Mouse (Mus musculus): ENCODE data around the gene Zfp334.

Zfp334 gene

DNA sequence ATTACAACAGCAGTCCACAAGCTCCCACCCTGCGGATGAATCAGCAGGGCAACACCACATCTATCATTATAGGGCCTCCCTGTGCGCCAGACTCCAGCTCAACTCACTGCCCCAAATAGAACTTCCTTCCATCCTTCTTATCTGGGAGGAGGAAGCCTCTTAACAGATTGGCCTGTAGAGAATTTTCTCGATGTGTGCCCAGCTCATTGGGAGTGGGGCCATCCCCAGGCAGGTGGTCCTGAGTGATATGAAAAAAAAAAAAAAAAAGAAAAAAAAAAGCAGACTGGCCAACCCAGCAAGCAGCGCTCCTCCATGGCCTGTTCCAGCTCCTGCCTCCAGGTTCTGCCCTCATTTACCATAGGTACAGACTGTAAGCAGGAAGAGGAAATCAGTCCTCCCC, 12.1 kb downstream of the Zfp334 start:
- no peak for DNase-seq (ENCODE audit: low spot score)

DNA sequence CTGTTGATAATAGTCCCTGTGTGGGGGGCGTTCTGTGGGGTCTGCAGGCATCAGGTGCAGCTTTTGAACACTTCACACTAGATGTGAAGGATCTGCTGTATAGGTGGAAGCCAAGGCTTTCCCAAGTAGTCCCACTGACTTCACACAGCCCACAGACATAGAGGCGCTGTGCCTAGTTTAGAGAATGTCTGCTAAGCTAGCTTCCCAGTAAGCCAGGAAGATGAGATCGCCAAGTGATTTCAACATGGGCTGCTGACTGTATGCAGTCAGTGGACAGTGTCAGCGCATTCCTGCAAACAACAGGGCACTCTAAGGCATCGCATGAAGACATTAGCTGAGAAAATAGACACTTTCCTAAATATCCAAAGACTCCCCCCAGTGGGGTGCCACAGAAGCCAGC, 12.6 kb downstream of the Zfp334 start:
- no peak for DNase-seq (ENCODE audit: low spot score)

DNA sequence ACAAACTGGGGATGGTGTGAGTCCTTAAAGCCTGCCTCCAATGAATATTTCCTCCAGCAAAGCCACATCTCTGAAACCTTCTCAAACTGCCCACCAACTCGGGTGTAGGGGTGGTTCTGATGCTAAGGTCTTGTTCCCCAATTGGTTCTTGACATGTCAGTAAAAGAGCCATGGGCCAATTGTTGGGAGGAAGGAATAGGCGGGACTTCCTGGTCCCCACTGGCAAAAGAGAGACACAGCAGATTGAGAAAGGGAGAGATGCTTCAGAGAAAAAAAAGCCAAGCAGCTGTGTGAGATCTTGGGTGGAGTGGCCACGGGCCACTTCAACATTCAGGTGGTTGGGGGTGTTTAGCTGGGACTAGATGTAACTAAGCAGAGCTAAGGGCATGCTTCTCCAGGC, 17.0 kb downstream of the Zfp334 start:
- peak; percentile 39 for DNase-seq (ENCODE audit: low spot score)

DNA sequence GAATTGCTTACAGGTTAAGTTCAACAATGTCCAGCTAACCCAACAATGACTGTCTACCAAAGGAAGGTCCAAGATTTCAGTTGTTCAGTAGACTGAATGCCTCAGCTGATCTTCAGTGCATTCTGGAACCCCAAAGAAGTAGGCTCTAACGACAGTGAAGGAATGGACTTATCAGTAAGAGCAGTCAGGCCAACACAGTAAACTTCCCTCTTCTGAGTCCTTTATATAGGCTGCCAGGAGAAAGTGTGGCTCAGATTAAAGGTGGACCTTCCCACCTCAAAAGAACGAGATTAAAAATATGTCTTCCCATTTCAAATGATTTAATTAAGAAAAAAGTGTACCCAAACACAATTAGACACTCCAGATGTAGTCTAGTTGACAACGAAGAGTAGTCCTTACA, 17.7 kb downstream of the Zfp334 start:
- no peak for DNase-seq (ENCODE audit: low spot score)

DNA sequence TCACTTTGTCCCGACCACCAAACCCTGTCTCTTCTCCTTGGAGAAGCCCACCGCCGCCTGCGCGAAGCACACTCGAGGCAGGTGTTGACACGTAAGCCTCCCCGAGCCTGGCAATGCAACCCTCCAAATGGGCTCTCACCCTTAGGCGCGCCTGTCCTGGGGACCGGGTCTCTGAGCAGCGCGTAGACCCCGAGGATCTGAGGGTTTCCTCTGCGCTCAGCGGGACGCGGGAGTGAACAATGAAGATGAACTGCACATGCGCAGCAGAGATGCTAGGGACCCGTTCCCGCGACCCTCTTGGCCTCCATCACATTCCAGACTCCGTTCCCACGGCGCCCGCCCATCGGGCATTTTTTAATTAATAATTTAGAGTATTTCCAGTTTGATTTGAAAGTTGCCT, 19.6 kb downstream of the Zfp334 start, which contains the start of gene Zfp663:
Gene Zfp663, minus strand, starts transcription at position 234 of the 400 bp plus-strand sequence.
- peak; percentile 88 for DNase-seq (ENCODE audit: low spot score)

DNA sequence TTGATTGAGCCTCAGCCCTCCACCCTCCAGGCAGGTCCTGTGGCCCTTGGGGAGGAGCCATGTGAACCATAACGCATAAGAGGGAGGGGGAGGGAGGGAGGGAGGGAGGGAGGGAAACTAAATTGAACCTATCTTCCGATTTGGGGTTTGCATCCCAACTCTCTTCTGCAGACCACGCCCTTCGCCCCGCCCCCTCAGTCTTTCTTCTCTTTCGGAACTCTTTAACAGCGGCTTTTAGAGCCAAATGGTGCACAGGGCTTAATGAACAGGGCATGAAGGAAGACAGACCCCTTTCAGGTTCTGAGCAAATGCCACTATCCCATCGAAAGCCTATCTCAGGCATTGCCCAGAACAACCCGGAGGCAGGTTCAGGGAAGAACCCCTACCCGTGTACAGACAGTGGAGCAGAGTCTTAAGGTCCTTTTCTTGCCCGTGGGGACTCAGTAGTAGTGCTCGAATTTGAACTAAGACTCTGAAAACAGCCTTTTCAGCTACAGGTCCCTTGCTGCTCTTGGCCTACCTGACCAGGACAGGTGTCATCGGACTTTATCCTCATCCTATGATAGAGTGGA, 20.1 kb downstream of the Zfp334 start:
- peak; percentile 74 for DNase-seq (ENCODE audit: low spot score)

DNA sequence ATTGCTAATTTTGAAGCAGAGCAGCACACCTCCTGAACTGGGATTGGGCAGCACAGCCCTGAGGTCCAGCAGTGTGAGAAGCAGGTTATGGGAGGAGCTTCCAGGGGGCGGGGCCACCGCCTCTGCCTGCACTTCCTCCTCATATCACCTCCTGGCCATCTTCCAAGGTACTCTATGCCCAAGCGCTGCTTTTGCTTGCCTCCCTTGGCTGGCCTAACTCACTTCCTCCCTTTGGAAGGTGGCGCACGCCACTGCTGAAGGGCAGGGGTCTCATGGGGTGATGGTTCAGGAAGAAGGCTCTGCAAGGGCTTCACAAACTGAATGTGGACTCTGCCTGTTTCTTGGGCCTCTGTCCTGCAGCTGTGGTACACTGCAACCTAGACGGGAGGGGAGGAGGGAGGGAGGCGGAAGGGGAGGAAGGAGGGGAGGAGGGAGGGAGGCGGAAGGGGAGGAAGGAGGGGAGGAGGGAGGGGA, 21.0 kb downstream of the Zfp334 start:
- peak; percentile 25 for DNase-seq (ENCODE audit: low spot score)

DNA sequence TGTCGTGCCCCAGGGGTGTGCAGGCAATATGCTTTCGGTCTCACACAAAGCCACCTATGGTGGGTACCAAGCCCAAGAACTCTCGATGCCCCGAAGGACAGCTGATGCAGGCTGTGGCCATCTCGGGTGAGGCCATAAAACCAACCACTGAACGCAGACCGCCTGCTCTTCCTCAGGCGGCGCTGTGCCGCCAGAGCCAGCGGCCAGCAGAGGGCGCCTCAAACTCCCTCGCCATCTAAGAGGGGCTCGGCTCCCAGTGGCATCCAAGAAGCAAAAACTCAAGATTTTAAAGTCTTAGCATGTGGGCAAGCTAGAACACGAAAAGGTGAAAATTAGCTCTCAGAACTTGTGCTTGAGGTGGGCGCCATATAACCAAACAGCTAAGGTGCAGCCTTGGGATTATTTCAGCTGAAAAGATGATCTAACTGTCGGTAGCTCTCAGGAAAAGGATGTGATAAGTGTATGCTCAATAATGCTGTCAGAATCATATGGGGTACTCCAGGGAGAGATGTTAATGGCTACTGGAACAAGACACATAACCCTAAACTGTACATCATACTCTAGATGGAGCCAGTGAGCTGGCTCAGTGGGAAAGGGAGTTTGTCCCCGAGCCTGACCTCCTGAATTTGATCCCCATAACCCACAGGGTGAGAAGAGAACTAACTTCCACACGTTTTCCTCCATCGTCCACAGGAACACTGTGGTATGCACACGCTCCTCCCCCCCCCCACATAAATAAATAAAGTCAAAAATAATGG, 23.5 kb downstream of the Zfp334 start:
- DNase-seq (ENCODE audit: low spot score): peak; percentile 82

DNA sequence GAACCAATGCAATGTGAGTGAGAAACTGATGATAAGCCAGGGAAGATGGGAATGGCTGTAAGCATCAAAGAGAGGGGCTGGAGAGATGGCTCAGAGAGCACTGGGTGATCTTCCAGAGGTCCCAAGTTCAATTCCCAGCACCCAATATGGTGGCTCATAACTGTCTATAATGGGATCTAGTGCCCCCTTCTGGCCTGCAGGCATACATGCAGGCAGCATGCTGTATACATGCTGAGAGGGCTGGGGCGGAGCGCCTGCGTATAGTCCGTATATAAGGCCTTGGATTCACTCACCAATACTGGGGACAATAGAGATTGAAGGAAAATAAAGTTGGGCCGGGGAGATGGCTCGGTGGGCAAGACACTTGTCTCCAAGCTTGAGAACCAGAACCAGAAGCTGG, 24.8 kb downstream of the Zfp334 start:
- DNase-seq (ENCODE audit: low spot score): no peak

DNA sequence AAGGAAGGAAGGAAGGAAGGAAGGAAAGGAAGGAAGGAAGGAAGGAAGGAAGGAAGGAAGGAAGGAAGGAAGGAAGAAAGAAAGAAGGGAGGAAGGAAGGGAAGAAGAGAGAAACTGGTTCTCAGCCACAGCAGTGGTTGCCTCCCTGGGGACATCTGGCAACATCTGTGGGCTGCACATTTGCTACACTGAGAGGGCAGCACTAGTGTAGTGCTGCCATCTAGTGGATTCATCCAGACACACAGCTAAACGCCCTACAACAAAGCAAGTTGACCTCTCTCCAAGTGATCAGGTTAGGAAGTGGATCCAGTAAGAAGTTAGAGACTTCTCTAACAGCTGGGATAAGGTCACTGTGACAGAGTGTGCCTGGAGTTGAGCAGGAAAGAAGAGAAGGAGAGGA, 27.2 kb downstream of the Zfp334 start:
- peak; percentile 90 for DNase-seq (ENCODE audit: low spot score)

DNA sequence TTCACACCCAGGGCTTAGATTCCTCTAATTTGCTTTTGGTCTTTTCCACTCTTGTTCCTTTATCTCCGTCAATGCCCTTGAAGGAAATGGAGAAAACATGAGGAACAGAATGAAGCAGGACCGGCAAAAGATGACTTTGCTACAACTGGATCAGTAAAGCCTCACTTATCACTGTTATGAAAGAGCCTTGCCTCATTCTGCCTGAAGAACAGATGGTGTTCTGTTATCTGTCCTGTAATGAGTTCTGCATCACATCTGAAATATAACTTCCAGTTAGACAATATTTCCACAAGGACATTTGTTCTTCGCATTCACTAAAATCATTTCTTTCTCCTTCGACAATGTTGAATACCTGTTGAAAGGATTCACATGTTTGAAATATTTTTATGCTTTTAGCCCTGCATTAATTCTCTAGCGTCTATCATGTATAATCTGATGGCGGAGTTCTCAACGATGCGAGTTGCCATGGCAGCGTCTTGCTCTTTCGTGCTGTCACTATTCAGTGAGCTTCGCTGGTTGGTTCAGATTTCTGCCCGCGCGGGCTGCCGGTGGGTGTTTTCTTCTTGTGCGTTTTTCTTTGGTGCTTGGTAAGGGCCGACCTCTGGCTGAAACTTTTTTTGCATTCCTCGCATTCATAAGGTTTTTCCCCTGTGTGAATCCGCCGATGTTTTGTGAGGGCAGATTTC, 36.1 kb downstream of the Zfp334 start:
- DNase-seq (ENCODE audit: low spot score): no peak

DNA sequence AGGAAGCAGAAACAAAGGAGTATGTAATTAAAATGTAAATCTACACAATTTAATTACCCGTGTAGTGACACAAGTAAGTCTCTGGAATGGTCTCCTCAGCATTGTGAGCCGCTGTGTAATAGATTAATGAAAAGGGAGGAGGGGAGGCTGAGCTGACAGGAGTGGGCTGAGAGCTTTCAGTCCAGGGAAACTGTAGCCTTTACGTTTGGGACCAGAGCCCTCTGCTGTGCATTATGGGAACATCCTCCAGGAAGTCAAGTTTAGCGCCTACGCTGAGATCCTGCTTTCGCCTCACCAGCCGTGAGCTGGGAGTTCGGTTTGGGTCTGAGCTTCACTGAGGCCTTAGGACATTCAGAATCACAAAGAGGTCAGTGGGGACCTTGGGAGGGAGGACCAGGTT, 38.6 kb downstream of the Zfp334 start:
- DNase-seq (ENCODE audit: low spot score): peak; percentile 68

DNA sequence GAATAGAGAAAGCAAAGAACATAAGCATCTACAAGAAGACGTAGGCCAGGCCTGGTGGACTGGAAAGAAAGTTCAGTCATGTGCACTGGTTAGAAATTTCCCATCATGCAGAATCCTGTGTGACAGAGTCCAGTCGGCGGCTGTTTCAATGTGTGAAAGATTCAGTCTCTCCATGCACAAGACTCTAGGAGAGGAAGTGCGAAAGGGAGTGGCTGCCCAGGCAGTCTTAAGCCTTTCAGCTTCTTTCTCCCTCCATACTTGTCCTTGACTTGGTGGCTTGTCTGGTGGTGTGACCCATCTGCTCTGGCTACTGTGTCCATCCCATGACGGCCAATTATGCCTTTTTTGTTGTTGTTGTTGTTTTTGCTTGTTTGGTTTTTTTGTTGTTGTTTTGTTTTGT, 41.9 kb downstream of the Zfp334 start:
- DNase-seq (ENCODE audit: low spot score): no peak

DNA sequence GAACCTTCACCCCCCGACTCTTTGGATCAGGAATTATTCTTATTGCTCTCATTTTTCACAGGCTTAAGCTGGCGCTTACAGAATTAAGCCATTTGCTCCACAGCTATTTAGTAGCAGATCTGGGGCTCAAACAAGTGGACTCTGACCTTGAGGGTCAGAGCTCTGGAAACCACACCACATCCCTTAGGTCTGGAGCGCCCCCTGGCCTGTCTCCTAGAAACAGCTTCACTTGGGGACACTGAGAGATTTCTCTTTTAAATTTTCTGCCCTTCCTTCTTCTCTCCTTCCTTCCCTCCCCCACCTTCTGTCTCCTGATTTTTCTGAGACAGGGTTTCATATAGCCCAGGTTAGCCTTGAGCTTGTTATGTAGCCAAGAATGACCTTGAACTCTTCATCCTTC, 50.9 kb downstream of the Zfp334 start:
- peak; percentile 87 for DNase-seq (ENCODE audit: low spot score)

DNA sequence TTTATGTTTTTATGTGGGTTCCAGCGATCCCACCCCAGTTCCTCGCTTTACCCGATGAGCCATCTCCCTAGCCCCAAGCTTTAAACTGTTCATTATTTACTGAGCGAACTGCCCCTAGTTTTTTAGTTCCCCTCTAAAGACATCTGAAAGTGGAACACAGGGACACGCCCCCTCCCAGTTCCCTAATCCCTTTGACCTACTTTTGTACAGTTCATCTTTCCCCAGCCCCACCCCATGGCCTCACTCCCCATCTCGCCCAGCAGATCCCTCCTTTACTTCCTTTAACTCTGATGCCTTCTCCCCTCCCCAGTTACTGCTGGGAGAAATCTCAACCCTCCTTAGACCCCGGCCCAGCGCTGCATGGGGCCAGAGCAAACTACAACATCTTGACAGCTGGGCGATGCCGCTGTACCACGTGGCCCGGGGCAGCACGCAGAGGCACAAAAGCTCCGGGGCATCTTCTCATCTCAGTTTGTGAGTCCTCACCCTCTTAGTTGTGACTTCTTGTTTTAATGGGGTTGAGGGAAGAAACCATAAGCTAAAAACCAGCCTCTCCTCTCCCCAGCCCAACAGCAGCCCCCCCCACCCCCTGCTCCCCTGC, 55.3 kb downstream of the Zfp334 start:
- DNase-seq (ENCODE audit: low spot score): no peak

DNA sequence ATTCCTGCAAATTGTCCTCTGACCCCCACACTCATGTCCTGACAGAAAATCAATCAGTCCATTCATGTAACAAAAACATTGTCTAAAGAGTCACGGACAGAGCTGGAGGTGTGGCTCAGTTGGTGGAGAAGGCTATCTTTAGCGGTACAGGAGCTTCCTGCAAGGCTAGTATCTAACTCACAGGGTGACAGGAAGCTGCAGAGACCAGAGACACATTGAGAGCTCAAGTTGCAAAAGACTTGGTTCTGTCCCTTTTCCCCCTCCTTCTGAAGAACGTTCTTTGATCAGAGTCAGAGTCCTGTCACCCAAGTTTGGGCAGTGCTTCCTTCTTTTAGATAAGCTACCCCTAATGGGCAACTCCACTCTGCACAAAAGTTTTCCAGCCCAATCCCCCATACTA, 58.4 kb downstream of the Zfp334 start:
- no peak for DNase-seq (ENCODE audit: low spot score)

DNA sequence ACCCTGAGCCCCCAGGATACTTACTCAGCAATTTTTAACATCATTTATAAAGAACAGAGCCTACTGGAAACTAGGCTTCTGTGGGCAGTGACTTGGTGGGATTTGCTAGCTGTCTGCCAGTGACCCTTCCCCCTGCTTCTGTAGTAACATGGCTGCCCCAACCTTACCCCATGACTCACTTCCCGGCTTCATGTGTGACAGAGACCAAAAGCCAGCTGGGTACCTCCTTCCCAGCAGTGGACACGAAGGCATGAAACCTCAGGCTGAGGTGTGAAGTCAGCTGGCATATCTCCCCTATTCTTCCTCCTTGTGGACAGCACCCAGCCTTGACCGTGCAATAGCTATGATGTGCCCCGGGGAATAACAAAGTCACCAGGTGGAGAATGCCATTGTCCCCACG, 59.3 kb downstream of the Zfp334 start:
- no peak for DNase-seq (ENCODE audit: low spot score)

DNA sequence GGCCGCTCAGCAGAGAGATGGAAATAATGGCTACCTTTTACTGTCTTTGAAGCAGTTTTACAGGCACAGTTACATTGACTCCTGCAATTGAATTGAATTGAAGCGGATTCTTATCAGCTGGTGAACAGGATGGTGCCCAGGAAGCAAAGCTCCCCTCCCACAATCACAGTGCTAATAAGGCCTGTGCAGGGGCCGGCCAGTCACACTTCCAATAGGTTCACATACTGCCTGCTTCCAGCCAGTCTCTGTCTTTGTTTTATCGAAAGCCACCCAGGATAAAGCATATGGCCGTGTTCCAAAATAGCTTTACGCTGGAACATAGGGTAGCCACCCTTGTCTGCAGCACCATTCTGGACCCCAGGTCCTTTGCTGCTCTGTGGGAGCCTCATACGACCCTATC, 60.7 kb downstream of the Zfp334 start:
- DNase-seq (ENCODE audit: low spot score): no peak

DNA sequence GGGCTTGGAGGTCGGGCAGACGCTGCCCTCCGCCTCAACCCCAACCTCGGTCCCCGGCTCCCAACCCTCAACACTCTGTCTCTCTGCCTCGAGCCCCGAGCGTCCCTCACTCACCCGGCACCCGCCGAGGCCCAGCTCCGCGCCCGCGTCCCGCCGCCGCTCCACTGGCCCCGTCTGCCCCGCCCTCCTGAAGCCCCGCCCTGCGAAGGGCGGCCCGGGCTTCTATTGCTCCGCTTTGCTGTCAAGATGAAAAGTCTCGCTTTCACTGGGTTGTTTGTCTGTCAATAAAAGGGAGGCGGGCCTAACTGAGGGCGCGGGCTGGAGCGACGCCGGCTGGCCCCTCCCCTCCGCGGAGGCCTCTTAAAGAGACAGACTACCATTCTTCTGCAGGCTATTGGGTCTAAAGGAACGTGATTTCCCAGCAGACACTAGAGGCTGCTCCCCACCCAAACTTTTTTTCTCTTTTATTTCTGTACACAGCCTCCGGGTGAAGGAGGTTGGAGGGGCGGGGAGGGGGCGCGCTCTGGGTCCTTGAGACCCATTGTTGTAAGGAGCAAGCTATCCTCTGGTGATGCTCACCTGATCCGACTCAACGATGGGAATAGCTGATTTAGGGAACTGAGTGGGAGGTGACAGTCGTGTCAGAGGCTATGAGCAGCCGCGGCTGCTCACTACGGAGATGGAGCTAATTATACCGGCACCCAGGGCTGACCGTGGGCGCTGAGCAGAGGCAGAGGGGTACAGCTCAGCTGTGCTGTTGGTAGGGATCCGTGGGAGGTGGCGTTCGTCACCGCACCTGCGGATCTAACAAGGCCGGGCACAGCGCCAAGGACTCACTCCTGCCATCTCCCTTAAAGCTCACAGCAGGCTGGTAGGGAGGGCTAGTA, 61.5 kb downstream of the Zfp334 start, which contains the start of gene Elmo2:
Gene Elmo2, minus strand, starts transcription at position 176 of the 887 bp plus-strand sequence.
- peak; percentile 98 for DNase-seq (ENCODE audit: low spot score)

DNA sequence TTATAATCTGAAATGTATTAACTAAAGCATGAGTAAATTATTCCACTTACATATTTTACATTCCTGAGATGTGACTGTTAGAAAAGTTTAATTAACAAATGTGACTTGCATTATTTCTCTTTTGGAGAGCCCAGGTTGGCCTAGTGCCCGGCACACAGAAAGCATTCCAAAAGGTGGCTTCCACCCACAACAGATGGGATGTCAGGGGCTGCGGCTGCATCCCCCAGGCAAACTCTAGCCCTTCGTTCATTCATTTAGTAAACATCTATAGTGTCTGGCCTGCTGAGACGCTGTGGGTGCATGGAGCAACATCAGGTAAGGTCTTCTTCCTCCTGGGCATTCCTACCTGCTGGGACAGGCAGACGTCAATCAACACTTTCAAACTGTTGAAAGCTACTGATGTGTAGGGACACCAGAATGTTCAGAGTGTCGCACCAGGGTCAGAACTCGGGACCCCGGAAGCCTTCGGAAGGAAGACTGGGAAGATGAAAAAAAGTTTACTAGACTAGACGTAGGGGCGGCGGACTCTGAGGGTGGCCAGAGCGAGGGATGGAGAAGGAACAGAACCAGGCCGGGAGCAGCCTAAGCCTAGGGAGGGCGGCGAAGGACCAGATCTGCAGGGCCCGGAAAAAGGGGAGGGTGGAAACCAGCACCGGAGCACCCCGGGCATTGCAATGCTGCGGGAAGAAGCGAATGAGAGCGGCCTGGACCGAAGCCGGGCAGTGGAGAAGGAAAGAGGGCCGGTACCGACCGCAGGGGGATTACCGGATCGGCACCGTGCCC, 62.3 kb downstream of the Zfp334 start:
- peak; percentile 37 for DNase-seq (ENCODE audit: low spot score)

Data from embryo, embryonic 10.5 days (tissue).